ENCODE assay signal across 23 mouse cellular contexts in genomic region chr13:95522176-95522575, GRCm38 (mm10). TPM values are rescaled to one million over a fixed set of nuclear protein-coding genes. Genes with fewer than 3 reads are reported as not detected.
A peak's percentile ranks its signal among the peaks of the same experiment; 100 is the strongest.
DNase-seq lines count a peak whose midpoint lies in the region; ATAC-seq lines count a peak whose summit lies in the region.
"Had no signal": no experiment of that assay in that cellular context is flagged by ENCODE, and none has a peak within 500 bp of the region (broad histone marks: within the 10 kb centered on the region; RNA-seq: fewer than 3 reads in every experiment).

No protein-coding gene starts in this region.

- no peak for ATAC-seq in kidney, embryonic 16.5 days (ENCODE audit: low FRiP score, low TSS enrichment)
- 0 out of 2 replicates have a peak, but pooled peaks have one; percentile 16 for ATAC-seq in intestine, embryonic 16.5 days
- ATAC-seq: activated CD4-positive, CD25-positive, alpha-beta regulatory T cell, adult 4 months; forebrain, embryonic 13.5 days; forebrain, postnatal 0 days; Patski had no signal

- no peaks in the 10 kb centered on the region for H3K9me3 ChIP-seq in kidney, embryonic 16.5 days (ENCODE audit: low read length)
- H3K9me3 ChIP-seq in intestine, embryonic 16.5 days (ENCODE audit: control insufficient read depth, low read length) = no peaks in the 10 kb centered on the region
- H3K9me3 ChIP-seq: embryonic facial prominence, embryonic 13.5 days; forebrain, embryonic 13.5 days; hindbrain, embryonic 10.5 days had no signal

- no peak overlapping the region for H3K4me3 ChIP-seq in kidney, embryonic 16.5 days (ENCODE audit: low read length)
- H3K4me3 ChIP-seq in intestine, embryonic 16.5 days (ENCODE audit: low read length) = no peak overlapping the region
- H3K4me3 ChIP-seq: embryonic facial prominence, embryonic 13.5 days; forebrain, embryonic 13.5 days; heart, adult 2 months; hindbrain, embryonic 10.5 days had no signal

- peaks cover 22% of the 10 kb centered on the region; the same call in 1 of the 2 replicates for H3K27me3 ChIP-seq in kidney, embryonic 16.5 days (ENCODE audit: insufficient read depth, low read length)
- H3K27me3 ChIP-seq in intestine, embryonic 16.5 days (replicated peaks; ENCODE audit: control insufficient read depth, insufficient read depth, low read length) = no peaks in the 10 kb centered on the region
- H3K27me3 ChIP-seq: Patski had no signal

- no peak overlapping the region; the same call in 1 of the 2 replicates for H3K27ac ChIP-seq in kidney, embryonic 16.5 days (ENCODE audit: low read length)
- H3K27ac ChIP-seq in intestine, embryonic 16.5 days (ENCODE audit: low read length) = peak overlapping the region; percentile 71
- H3K27ac ChIP-seq: embryonic facial prominence, embryonic 13.5 days; forebrain, embryonic 13.5 days; heart, adult 2 months; hindbrain, embryonic 10.5 days had no signal

- DNase-seq in kidney, adult 18-20 months = peak; percentile 21
- DNase-seq in kidney, postnatal 14 days = peak; percentile 24
- no peak for DNase-seq in kidney, postnatal 10 days
- DNase-seq in yolk sac, embryonic 10.5 days (ENCODE audit: low spot score) = peak; percentile 54
- no peak for DNase-seq in right cerebral cortex, postnatal 36 days (ENCODE audit: low spot score in 2 of 2)
- no peak for DNase-seq in ovary, postnatal 10 days (ENCODE audit: low spot score)
- DNase-seq: adrenal gland, postnatal 25 days; cerebellum, adult 18-20 months; cerebellum, adult 9-11 months; cerebellum, postnatal 36 days; forebrain, postnatal 0 days; gastrocnemius, postnatal 14 days; heart, adult 2 months had no signal

- peaks cover 22% of the 10 kb centered on the region for H3K4me1 ChIP-seq in kidney, embryonic 16.5 days (ENCODE audit: insufficient read depth, low read length)
- 0 out of 2 replicates have a peak, but pooled peaks cover 2% of the 10 kb centered on the region for H3K4me1 ChIP-seq in intestine, embryonic 16.5 days (ENCODE audit: control insufficient read depth, insufficient read depth, low read length)

- no peak overlapping the region for H3K4me2 ChIP-seq in kidney, embryonic 16.5 days (replicated peaks; ENCODE audit: low read depth, low read length)
- H3K4me2 ChIP-seq in intestine, embryonic 16.5 days (ENCODE audit: low read depth, low read length) = 0 out of 2 replicates have a peak overlapping the region, but pooled peaks have one; percentile 25
- H3K4me2 ChIP-seq: embryonic facial prominence, embryonic 13.5 days; forebrain, embryonic 13.5 days; heart, embryonic 11.5 days had no signal

- no peaks in the 10 kb centered on the region for H3K36me3 ChIP-seq in kidney, embryonic 16.5 days (ENCODE audit: insufficient read depth, low read length)
- H3K36me3 ChIP-seq in intestine, embryonic 16.5 days (ENCODE audit: control insufficient read depth, insufficient read depth, low read length) = no peaks in the 10 kb centered on the region
- H3K36me3 ChIP-seq: embryonic facial prominence, embryonic 13.5 days; hindbrain, embryonic 10.5 days had no signal

- H3K9ac ChIP-seq in kidney, embryonic 16.5 days (replicated peaks; ENCODE audit: low read length) = no peak overlapping the region
- H3K9ac ChIP-seq in intestine, embryonic 16.5 days (ENCODE audit: low read depth, low read length) = no peak overlapping the region
- H3K9ac ChIP-seq: embryonic facial prominence, embryonic 13.5 days; forebrain, embryonic 13.5 days; forebrain, postnatal 0 days had no signal

- WGBS in kidney, embryonic 16.5 days = 68% methylated on average over 10 of the region's 10 CpGs
- WGBS in intestine, embryonic 16.5 days = 64% methylated on average over 10 of the region's 10 CpGs

RNA-seq across cellular contexts. Expression of gene F2rl1, which starts 2.9 kb away (rescaled TPM):
- 11.1 and 11.6 TPM in 2 replicates for polyA plus RNA-seq in kidney, embryonic 16.5 days (2015; fragmentation: Nextera tagmentation; extraction: Ambion mirVana)
- polyA plus RNA-seq in intestine, embryonic 16.5 days (2015; fragmentation: Nextera tagmentation; extraction: Ambion mirVana) = 23.0 and 24.8 TPM in 2 replicates
- polyA plus RNA-seq: C2C12 had no signal

RNA-seq across cellular contexts. Expression of gene S100z, which starts 43.7 kb away (rescaled TPM):
- polyA plus RNA-seq in kidney, embryonic 16.5 days (2015; fragmentation: Nextera tagmentation; extraction: Ambion mirVana) = not detected in 2 replicates
- polyA plus RNA-seq in intestine, embryonic 16.5 days (2015; fragmentation: Nextera tagmentation; extraction: Ambion mirVana) = 0.40 and 1.2 TPM in 2 replicates
- polyA plus RNA-seq: activated CD4-positive, CD25-positive, alpha-beta regulatory T cell, adult 4 months; C2C12; forebrain, embryonic 13.5 days; forebrain, postnatal 0 days; heart, adult 2 months; heart, embryonic 11.5 days; heart, embryonic 16.5 days; hindbrain, embryonic 10.5 days; Patski had no signal

Comparison
In these comparisons a context has a peak if more than half of its experiments do, and no peak if none do; other contexts are left out.
1. DNase-seq: peak in kidney, adult 18-20 months (single experiment), kidney, postnatal 14 days (single experiment) and yolk sac, embryonic 10.5 days (single experiment); none in kidney, postnatal 10 days (single experiment), right cerebral cortex, postnatal 36 days (0 of 2) and ovary, postnatal 10 days (single experiment).